Mouse (Mus musculus): ENCODE measurements around the gene 2410137M14Rik.

The 2410137M14Rik gene

GRCm38 (mm10) chr17:36948286-36948685 is 32.8 kb downstream of the 2410137M14Rik start:
- DNase-seq (ENCODE audit: low read depth), result no peak

DNA sequence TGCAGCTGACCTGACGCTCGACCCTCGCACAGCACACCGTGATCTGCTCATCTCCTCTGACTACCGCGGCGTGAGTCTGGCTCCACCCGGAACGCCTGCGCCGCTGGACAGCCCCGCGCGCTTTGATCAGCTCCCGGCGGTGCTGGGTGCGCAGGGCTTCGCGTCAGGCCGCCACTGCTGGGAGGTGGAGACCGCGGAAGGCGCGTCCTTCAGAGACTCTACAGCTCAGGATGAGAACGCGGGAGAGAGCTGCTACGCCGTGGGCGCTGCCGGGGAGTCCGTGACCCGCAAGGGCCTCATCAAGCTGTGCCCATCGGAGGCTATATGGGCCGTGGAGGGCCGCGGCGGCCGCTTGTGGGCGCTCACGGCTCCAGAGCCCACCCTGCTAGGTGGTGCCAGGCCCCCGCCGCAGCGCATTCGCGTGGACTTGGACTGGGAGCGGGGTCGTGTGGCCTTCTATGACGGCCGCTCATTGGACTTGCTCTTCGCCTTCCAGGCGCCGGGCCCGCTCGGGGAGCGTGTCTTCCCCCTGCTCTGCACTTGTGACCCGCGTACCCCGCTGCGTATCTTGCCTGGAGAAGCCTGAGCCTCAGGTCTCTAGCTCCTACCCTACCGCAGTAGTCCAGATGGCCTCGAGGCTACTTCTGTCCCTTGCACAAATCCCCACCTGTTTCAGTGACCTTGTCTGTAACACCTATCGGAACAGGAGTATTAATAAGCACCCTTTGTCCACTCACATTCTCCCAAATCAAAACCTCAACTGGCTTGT is 33.8 kb downstream of the 2410137M14Rik start:
- no peak for DNase-seq (ENCODE audit: low read depth)

GRCm38 (mm10) chr17:36944121-36944775 is 36.8 kb downstream of the 2410137M14Rik start:
- no peak for DNase-seq (ENCODE audit: low read depth)

DNA sequence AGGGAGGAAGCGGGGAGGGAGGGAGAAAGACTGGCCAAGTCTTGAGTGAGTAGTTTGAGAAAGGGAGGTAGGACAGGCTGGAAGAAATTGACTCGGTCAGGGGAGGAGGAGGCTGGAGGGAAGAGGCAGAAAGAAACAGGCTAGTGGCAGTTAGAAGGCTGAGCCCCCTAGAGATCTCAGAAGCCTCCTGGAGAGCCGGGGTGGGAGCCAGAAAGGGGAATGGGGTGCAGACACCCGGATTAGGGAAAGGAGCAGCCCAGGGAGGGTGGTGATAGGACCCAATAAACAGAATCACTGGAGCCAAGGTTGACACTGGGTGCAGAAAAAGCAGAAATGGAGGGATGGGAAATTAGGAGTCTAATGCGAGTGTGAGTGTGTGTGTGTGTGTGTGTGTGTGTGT is 37.3 kb downstream of the 2410137M14Rik start:
- DNase-seq (ENCODE audit: low read depth), result no peak

DNA sequence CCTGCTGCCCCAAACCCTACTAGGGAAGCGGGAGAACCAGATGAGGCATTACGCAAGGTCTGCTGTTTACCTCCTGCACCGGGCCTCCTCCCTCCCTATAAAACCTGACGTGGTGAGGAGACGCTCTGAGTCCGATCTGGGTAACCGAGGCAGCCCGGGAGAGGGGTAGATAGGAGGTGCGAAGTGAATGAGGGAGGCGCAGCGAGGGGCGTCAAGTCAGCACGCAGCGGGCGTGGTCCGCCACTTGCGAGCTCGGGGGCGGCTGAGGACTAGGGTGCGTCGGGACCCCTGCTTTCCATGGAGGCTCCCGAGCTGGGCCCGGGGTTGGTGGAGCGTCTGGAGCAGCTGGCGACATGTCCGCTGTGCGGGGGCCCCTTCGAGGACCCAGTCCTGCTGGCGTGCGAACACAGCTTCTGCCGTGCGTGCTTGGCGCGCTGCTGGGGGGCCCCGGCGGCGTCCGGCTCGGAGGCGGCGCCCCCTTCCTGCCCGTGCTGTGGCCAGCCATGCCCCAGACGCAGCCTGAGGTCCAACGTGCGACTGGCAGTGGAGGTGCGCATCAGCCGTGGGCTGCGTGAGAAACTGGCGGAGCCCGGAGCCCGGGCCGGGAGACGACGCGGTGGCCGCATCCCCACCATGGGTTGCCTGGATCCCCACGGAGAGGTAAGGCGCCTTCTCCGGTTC is 38.1 kb downstream of the 2410137M14Rik start, which contains the start of gene Rnf39:
Gene Rnf39 (plus strand): TSS at position 128 of the 681 bp plus-strand sequence.
- no peak for DNase-seq (ENCODE audit: low read depth)

GRCm38 (mm10) chr17:36942391-36942790 is 38.6 kb downstream of the 2410137M14Rik start:
- DNase-seq (ENCODE audit: low read depth), result no peak

DNA sequence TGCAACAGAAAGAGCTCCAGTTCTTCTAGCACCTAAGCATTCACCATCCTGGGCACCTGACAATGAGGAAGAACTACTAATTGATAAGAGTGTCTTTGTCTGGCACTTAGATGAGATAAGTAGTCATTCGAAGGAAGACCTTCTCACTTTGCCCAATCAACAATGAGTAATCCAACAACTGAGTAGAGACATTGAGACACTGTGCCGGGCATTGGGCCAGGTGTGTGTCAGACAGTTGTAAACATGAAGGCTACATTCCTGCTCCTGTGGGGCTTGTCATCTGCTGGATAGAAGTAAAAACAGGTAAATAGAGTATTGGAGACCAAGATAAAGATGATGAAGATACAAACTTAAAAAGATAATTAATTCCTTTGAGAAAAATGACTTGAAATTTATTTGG is 43.0 kb downstream of the 2410137M14Rik start:
- no peak for DNase-seq (ENCODE audit: low read depth)

DNA sequence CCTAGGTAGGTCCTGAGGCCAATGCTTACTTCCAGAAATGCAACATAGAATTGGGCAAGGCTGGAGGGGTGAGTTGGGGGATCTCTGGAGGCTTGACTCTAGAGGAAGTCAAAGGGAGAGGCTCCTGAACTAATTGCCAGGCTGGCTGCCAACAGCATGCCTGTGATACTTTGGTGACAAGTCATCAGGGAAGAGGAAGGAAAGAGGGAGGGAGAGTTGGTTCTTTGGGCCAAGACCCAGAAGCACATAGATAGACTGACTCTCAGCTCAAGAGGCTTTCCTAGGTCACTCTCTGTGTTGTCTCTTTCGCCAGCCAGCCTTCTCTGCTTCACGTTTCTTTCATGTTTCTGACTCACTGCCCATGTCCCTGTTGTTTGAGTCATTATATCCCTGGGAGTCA is 49.2 kb downstream of the 2410137M14Rik start:
- DNase-seq (ENCODE audit: low read depth), result no peak

GRCm38 (mm10) chr17:36931130-36931529 is 49.9 kb downstream of the 2410137M14Rik start:
- no peak for DNase-seq (ENCODE audit: low read depth)

DNA sequence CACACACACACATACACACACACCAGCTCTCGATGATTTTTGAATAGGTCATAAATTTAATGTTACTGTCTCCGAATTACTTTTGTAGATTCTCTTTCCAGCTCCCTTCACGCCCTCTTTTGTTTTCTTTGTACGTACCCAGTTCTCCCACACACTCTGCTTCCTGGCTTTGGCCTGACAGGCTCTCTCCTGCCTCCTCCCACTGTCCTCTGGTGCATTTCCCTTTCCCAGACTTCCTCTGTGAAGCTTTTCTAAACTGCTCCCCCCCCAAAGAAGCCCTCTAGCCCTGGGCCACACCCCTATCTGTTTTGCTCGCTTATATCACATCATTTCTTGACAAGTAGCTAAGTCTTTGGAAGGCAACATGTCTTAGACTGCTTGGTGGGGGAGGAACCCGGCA is 50.8 kb downstream of the 2410137M14Rik start:
- DNase-seq (ENCODE audit: low read depth), result no peak

DNA sequence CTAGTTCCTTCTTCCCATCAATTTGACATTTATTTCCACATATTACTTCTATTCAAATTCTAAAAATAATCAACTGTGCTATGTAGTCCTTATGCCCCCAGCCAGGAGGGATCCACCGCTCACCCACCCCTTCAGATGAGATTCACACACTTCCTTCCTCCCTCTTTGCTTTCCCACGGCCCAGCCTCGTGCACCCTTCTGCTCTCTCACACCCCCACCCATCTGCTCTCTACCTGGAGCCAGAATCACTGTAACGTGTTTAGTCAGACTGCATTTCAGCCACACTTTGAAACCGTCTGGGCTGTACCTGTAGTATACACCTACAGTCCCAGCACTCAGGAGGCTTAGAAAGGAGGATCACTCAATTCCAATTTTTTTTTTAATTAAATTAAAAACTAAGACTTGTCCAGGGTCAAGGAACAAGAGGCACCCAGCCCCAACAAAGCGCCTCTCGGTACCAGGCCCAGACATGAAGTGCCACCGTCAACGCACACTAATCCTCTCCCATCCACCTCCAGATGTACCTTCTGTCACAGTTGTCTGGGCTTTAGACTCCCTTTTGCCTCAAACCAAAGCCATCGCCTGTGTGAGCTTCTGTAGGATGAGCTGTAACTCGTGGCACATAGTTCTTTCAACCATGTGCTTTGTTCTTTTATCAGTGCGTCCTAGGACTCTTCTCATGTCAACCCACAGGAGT is 51.7 kb downstream of the 2410137M14Rik start:
- DNase-seq (ENCODE audit: low read depth), result no peak
